Mouse (Mus musculus): ENCODE measurements around the gene Ppp1r13b. TPM values are rescaled to one million over a fixed set of nuclear protein-coding genes. Genes with fewer than 3 reads are reported as not detected.
A peak's percentile ranks its signal among the peaks of the same experiment; 100 is the strongest.

The Ppp1r13b gene
- polyA plus RNA-seq, 1 experiment from 2014 or later = 19.7 TPM

GRCm38 (mm10) chr12:111936706-111937550 is 29.0 kb upstream of the Ppp1r13b start:
- Histone ChIP-seq H3K27ac (no peak overlapping the region), H3K36me3 (no peaks in the 10 kb centered on the region), H3K27me3 (no peaks in the 10 kb centered on the region), H3K4me3 (replicated peaks) (no peak overlapping the region), H3K4me2 (replicated peaks) (no peak overlapping the region), H3K9me3 (no peaks in the 10 kb centered on the region), H3K9ac (replicated peaks) (no peak overlapping the region), H3K4me1 (replicated peaks) (peaks cover 14% of the 10 kb centered on the region)
- ATAC-seq = 0 out of 2 replicates have a peak, but pooled peaks have one; percentile 31
- WGBS = 46% methylated on average over 24 of the region's 24 CpGs

DNA sequence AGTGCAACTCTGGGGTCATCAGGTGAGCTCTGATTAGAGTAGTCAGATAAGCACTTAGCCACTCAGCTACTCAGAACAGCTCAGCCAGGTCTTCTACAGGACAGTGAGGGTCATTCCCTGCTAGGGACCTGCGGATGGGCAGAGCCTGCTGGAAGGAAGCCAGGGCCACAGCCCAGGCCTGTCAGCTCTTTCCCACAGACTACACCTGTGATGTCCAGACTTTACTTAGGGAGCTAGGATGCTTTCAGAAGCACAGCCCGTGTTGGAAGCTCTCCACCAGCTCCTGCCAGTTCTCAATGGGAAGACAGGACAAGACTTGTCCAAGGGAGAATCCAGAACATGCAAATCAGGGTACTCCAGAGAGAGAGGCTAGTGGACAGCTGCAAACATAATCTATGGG is 26.1 kb upstream of the Ppp1r13b start:
- no peak for ATAC-seq
- Histone ChIP-seq H3K27ac (no peak overlapping the region), H3K9ac (replicated peaks) (no peak overlapping the region), H3K4me2 (replicated peaks) (no peak overlapping the region), H3K4me3 (replicated peaks) (no peak overlapping the region), H3K4me1 (replicated peaks) (peaks cover 14% of the 10 kb centered on the region), H3K9me3 (no peaks in the 10 kb centered on the region), H3K27me3 (no peaks in the 10 kb centered on the region), H3K36me3 (no peaks in the 10 kb centered on the region)
- 73% methylated on average over 2 of the region's 2 CpGs for WGBS

GRCm38 (mm10) chr12:111933032-111933704 is 25.3 kb upstream of the Ppp1r13b start:
- Histone ChIP-seq H3K9me3 (no peaks in the 10 kb centered on the region), H3K27me3 (no peaks in the 10 kb centered on the region), H3K36me3 (no peaks in the 10 kb centered on the region), H3K9ac (replicated peaks) (no peak overlapping the region), H3K4me1 (replicated peaks) (peaks cover 14% of the 10 kb centered on the region), H3K27ac (no peak overlapping the region), H3K4me2 (replicated peaks) (no peak overlapping the region), H3K4me3 (replicated peaks) (no peak overlapping the region)
- no peak for ATAC-seq
- 70% methylated on average over 11 of the region's 11 CpGs for WGBS

DNA sequence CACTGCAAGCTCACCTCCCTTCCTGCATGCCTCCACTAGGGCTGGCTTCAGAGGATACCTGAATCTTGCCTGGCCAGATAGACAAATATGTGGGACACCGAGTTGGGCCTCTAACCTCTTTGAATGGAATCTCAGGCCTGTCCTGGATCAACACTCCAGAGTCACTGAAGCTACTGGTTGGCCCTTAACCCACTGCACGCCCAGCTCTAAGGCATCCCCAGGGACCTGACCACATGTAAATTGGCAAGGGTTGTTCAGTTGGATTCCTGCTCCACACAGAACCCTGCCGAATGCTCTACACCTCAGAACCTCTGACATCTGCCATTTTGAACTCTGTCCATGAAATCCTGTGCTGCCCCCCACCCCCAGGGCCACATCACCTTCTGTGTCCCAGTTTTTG is 24.6 kb upstream of the Ppp1r13b start:
- no peak overlapping the region for H3K4me3 ChIP-seq (replicated peaks)
- H3K9me3 ChIP-seq = no peaks in the 10 kb centered on the region
- no peaks in the 10 kb centered on the region for H3K27me3 ChIP-seq
- no peak overlapping the region for H3K4me2 ChIP-seq (replicated peaks)
- 0 out of 2 replicates have a peak, but pooled peaks have one; percentile 38 for ATAC-seq
- H3K27ac ChIP-seq = no peak overlapping the region
- 66% methylated on average over 3 of the region's 3 CpGs for WGBS
- no peak overlapping the region for H3K9ac ChIP-seq (replicated peaks)
- H3K4me1 ChIP-seq (replicated peaks) = peaks cover 14% of the 10 kb centered on the region
- H3K36me3 ChIP-seq = no peaks in the 10 kb centered on the region

DNA sequence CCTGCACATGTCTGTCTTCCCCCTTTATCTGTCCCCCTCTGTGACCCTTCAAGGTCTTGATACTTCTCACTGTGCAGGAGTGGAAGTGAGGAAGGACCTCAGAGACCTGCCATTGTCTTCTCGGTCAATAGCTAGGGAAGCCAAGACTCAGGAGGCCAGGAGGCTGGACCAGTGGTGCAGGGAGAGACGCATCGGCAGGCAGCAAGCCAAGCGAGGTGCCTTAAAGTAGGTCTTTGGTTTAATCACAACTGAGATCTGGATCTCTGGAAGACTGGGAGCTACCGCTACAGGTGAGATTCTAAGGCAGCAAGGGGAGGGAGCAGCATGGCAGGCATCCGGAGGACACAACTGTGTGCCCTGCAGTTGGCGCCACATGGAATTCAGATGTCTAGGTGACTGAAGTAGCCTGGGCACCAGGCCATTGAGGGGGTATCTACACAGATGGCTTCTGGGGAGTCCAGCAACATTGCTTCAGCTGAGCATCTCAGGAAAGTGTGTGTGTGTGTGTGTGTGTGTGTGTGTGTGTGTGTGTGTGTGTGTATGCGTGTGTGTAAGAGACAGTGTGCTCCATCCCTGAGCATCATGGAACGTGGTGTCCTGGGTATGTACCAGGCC is 23.6 kb upstream of the Ppp1r13b start:
- no peaks in the 10 kb centered on the region for H3K27me3 ChIP-seq
- ATAC-seq = no peak
- no peak overlapping the region for H3K27ac ChIP-seq
- no peaks in the 10 kb centered on the region for H3K9me3 ChIP-seq
- no peak overlapping the region for H3K9ac ChIP-seq (replicated peaks)
- 77% methylated on average over 8 of the region's 9 CpGs for WGBS
- no peak overlapping the region for H3K4me2 ChIP-seq (replicated peaks)
- H3K36me3 ChIP-seq = no peaks in the 10 kb centered on the region
- no peak overlapping the region for H3K4me3 ChIP-seq (replicated peaks)
- peaks cover 11% of the 10 kb centered on the region for H3K4me1 ChIP-seq (replicated peaks)

- Histone ChIP-seq H3K27ac (no peak overlapping the region), H3K36me3 (no peaks in the 10 kb centered on the region), H3K9ac (replicated peaks) (no peak overlapping the region), H3K4me3 (replicated peaks) (no peak overlapping the region), H3K9me3 (no peaks in the 10 kb centered on the region), H3K4me2 (replicated peaks) (no peak overlapping the region), H3K27me3 (no peaks in the 10 kb centered on the region), H3K4me1 (replicated peaks) (peaks cover 8% of the 10 kb centered on the region)
- no peak for ATAC-seq
- WGBS = 89% methylated on average over 18 of the region's 18 CpGs
These were observed 20.6 kb upstream of the Ppp1r13b start for GRCm38 (mm10) chr12:111928411-111928966.

DNA sequence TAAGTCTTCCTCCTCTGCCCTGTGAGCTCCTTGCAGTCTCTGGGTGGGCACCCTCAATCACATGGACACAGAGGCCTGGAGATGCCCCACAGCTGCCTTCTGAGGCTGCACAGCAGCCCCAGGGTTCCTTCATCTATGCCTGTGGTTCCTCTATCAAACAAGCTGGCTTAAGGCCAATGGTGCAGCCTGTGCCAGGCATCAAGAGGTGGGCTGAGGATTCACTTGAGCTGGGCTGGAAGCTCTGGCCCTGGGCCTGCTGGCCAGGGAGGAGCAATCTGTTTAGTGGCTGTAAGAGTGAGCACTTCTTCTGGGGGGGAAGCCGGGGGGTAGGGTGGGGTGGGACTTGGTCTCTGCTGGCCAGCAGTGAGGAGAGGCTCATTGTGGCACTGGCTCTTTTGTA is 19.4 kb upstream of the Ppp1r13b start:
- H3K4me2 ChIP-seq (replicated peaks) = no peak overlapping the region
- H3K4me1 ChIP-seq (replicated peaks) = peaks cover 5% of the 10 kb centered on the region
- no peak for ATAC-seq
- H3K9me3 ChIP-seq = no peaks in the 10 kb centered on the region
- no peaks in the 10 kb centered on the region for H3K27me3 ChIP-seq
- H3K9ac ChIP-seq (replicated peaks) = no peak overlapping the region
- no peak overlapping the region for H3K27ac ChIP-seq
- H3K36me3 ChIP-seq = no peaks in the 10 kb centered on the region
- 82% methylated on average over 1 of the region's 1 CpGs for WGBS
- no peak overlapping the region for H3K4me3 ChIP-seq (replicated peaks)

DNA sequence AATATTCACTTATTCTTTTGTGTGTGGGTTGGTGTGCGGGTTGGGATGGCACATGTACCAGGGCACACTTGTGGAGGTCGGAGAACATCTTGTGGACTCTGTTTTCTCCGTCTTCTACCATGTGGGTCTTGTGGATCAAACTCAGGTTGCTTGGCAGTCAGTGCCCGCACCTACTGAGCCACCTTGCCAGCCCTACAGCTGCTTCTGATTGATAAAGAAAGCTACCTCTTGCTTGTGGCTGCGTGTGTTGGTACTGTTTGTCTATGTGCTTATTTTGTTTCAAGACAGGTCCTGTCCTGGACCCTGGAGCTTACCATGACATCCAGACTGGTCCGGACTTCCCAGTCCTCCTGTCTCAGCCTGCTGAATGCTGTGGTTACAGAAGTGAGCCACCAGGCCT is 15.2 kb upstream of the Ppp1r13b start:
- Histone ChIP-seq H3K4me1 (replicated peaks) (no peaks in the 10 kb centered on the region), H3K9me3 (no peaks in the 10 kb centered on the region), H3K27ac (no peak overlapping the region), H3K36me3 (no peaks in the 10 kb centered on the region), H3K27me3 (no peaks in the 10 kb centered on the region), H3K4me3 (replicated peaks) (no peak overlapping the region), H3K4me2 (replicated peaks) (no peak overlapping the region), H3K9ac (replicated peaks) (no peak overlapping the region)
- ATAC-seq = no peak
- WGBS = 90% methylated on average over 6 of the region's 6 CpGs

DNA sequence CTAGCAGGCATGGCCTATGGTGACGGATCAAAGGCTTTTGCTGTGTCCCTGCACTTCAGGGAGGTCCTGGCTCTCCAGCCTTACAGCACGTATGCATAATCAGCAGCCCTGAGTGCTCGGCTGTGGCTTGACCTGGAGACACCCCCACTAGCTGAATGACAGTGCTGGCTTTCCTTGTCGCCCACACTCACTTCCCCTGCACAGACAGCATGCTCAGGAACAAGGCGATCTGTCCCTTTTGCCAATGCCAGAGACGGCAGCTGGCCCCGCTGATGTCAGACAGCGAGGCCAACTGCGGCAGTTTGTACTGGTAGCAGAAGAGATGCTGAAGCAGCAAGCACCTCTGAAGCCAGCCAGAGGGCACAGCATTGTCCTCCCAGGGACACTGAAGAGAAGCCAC is 12.1 kb upstream of the Ppp1r13b start:
- 56% methylated on average over 9 of the region's 9 CpGs for WGBS

GRCm38 (mm10) chr12:111916514-111917217 is 8.8 kb upstream of the Ppp1r13b start:
- no peak overlapping the region for H3K4me3 ChIP-seq (replicated peaks)
- H3K4me2 ChIP-seq (replicated peaks) = no peak overlapping the region
- H3K9ac ChIP-seq (replicated peaks) = no peak overlapping the region
- no peaks in the 10 kb centered on the region for H3K36me3 ChIP-seq
- no peaks in the 10 kb centered on the region for H3K9me3 ChIP-seq
- H3K27me3 ChIP-seq = no peaks in the 10 kb centered on the region; the same call in 1 of the 2 replicates
- H3K4me1 ChIP-seq (replicated peaks) = no peaks in the 10 kb centered on the region
- 0 out of 2 replicates have a peak overlapping the region, but pooled peaks have one; percentile 8 for H3K27ac ChIP-seq
- ATAC-seq = no peak
- 63% methylated on average over 12 of the region's 12 CpGs for WGBS

More for the DNA sequence above, 12.1 kb upstream of the Ppp1r13b start:
- no peaks in the 10 kb centered on the region for H3K4me1 ChIP-seq (replicated peaks)
- no peaks in the 10 kb centered on the region; the same call in 1 of the 2 replicates for H3K27me3 ChIP-seq
- no peak for ATAC-seq
- H3K4me3 ChIP-seq (replicated peaks) = no peak overlapping the region
- H3K9me3 ChIP-seq = no peaks in the 10 kb centered on the region
- no peak overlapping the region for H3K9ac ChIP-seq (replicated peaks)
- H3K4me2 ChIP-seq (replicated peaks) = no peak overlapping the region
- H3K36me3 ChIP-seq = no peaks in the 10 kb centered on the region
- no peak overlapping the region for H3K27ac ChIP-seq

DNA sequence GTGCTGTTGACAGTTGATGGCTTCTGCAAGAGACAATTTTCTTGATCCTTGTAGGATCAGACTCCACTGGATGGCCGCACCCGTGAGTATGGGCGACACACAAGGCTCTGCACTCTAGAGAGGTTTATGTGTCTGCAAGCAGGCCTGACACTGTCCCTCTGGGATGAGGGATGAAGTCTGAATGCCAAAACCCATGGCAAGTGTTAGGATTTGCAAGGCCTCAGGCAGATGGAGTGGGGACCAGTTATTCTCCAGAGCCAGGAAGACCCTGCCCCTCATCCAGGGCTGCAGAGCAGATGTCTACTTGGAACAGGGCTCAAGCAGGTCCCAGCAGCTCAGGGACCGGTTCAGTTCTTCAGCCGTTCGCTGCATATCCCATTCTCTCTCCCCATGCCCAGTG is 7.9 kb upstream of the Ppp1r13b start:
- H3K36me3 ChIP-seq = no peaks in the 10 kb centered on the region
- no peak overlapping the region for H3K27ac ChIP-seq
- 91% methylated on average over 6 of the region's 6 CpGs for WGBS
- no peaks in the 10 kb centered on the region; the same call in 1 of the 2 replicates for H3K27me3 ChIP-seq
- H3K9me3 ChIP-seq = no peaks in the 10 kb centered on the region
- H3K4me1 ChIP-seq (replicated peaks) = no peaks in the 10 kb centered on the region
- no peak overlapping the region for H3K4me3 ChIP-seq (replicated peaks)
- H3K9ac ChIP-seq (replicated peaks) = no peak overlapping the region
- H3K4me2 ChIP-seq (replicated peaks) = no peak overlapping the region
- no peak for ATAC-seq

Data from midbrain, embryonic 13.5 days (tissue).